Mouse (Mus musculus): ENCODE measurements around the gene Tmem30c. TPM values are rescaled to one million over a fixed set of nuclear protein-coding genes. Genes with fewer than 3 reads are reported as not detected.

Tmem30c gene
- total and polyA plus RNA-seq, 2 experiments from 2014 or later: 0.44 to 0.49 TPM

DNA sequence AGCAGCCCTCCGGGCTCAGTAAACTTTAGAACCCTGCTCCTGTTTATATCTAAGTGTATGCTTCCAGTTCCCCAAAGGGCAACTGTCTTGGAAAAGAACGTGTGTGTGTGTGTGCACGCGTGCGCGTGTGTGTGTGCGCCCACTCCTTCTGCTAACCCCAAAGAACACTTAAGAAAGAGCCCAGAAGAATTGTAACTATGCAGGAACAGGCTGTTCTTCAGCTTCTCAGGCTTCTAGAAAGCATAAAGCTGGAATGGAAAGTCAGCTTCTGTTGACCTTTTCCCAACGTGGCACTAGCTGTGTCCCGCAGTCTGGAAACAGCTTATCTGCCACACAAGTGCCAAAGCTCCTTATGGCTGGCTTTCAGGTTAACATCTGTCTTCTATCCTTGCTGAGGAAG is 22.4 kb upstream of the Tmem30c start:
- 94% methylated on average over 9 of the region's 9 CpGs for WGBS
- Histone ChIP-seq H3K9me3 (ENCODE audit: low read length) (no peaks in the 10 kb centered on the region), H3K4me3 (ENCODE audit: low read depth, low read length) (no peak overlapping the region)

DNA sequence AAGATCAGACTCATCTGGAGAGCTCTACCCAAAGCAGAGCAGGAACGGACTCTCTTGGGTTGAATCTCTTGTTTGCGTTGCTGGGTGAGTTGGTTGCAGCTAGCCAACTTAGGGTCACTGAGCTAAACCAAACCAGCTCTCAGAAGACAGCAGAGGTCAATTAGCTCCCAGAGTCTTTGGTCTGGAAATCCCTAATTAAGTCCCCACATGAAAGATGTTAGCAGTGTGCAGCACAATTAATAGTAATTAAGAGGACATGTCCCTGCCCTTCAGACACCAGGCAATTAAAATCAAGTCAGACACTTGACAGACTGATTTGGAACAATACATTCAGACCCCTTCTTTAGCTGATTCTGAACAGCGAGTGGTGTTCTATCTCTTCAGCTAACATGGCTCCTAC is 21.6 kb upstream of the Tmem30c start:
- Histone ChIP-seq H3K4me2 (ENCODE audit: low read depth, low read length, poor library complexity, severe bottlenecking) (no peak overlapping the region), H3K4me3 (ENCODE audit: low read depth, low read length) (no peak overlapping the region), H3K27me3 (ENCODE audit: insufficient read depth, low read length) (no peaks in the 10 kb centered on the region), H3K9me3 (ENCODE audit: low read length) (no peaks in the 10 kb centered on the region), H3K36me3 (ENCODE audit: insufficient read depth, low read length) (no peaks in the 10 kb centered on the region), H3K9ac (replicated peaks; ENCODE audit: low read length, poor library complexity, severe bottlenecking) (no peak overlapping the region), H3K4me1 (ENCODE audit: insufficient read depth, low read length) (no peaks in the 10 kb centered on the region), H3K27ac (ENCODE audit: low read depth, low read length) (no peak overlapping the region)
- WGBS: 88% methylated on average over 3 of the region's 3 CpGs
- TF ChIP-seq CTCF (IDR thresholded peaks at IDR 0.05): no peak
- DNase-seq (ENCODE audit: low spot score) (no peak), ATAC-seq (ENCODE audit: low FRiP score) (no peak)

More for the DNA sequence above, 22.4 kb upstream of the Tmem30c start:
- Histone ChIP-seq H3K4me1 (ENCODE audit: insufficient read depth, low read length) (no peaks in the 10 kb centered on the region), H3K4me2 (ENCODE audit: low read depth, low read length, poor library complexity, severe bottlenecking) (no peak overlapping the region), H3K27ac (ENCODE audit: low read depth, low read length) (no peak overlapping the region), H3K9ac (replicated peaks; ENCODE audit: low read length, poor library complexity, severe bottlenecking) (no peak overlapping the region), H3K27me3 (ENCODE audit: insufficient read depth, low read length) (no peaks in the 10 kb centered on the region), H3K36me3 (ENCODE audit: insufficient read depth, low read length) (no peaks in the 10 kb centered on the region)
- DNase-seq (ENCODE audit: low spot score) (no peak), ATAC-seq (ENCODE audit: low FRiP score) (no peak)
- no peak for TF ChIP-seq CTCF (IDR thresholded peaks at IDR 0.05)

DNA sequence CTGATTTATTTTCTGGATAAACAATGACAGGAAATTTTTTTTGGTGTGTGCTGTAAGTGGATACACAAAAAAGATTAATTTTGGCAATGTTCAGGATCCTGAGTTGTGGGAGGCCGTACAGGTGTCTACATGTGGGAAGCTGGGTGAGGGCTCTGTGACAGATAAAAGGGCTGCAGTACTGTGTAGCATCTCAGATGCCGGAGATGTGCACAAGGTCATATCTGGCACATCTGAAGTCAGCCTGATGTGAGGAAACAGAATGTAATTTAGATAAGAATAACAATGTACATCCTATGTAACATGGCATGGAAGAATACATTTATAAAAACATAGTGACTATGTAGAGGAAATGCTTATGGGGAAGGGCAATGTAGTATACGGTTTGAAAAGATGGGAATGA is 20.8 kb upstream of the Tmem30c start:
- 87% methylated on average over 3 of the region's 3 CpGs for WGBS
- H3K9ac ChIP-seq (replicated peaks; ENCODE audit: low read length, poor library complexity, severe bottlenecking): no peak overlapping the region
- H3K4me1 ChIP-seq (ENCODE audit: insufficient read depth, low read length): no peaks in the 10 kb centered on the region
- no peak for DNase-seq (ENCODE audit: low spot score)
- no peaks in the 10 kb centered on the region for H3K36me3 ChIP-seq (ENCODE audit: insufficient read depth, low read length)
- no peak overlapping the region for H3K27ac ChIP-seq (ENCODE audit: low read depth, low read length)
- no peak for ATAC-seq (ENCODE audit: low FRiP score)
- H3K4me3 ChIP-seq (ENCODE audit: low read depth, low read length): no peak overlapping the region
- H3K4me2 ChIP-seq (ENCODE audit: low read depth, low read length, poor library complexity, severe bottlenecking): no peak overlapping the region
- H3K9me3 ChIP-seq (ENCODE audit: low read length): no peaks in the 10 kb centered on the region
- no peak for TF ChIP-seq CTCF (IDR thresholded peaks at IDR 0.05)
- no peaks in the 10 kb centered on the region for H3K27me3 ChIP-seq (ENCODE audit: insufficient read depth, low read length)

GRCm38 (mm10) chr16:57312130-57312529 is 19.5 kb upstream of the Tmem30c start:
- Histone ChIP-seq H3K4me2 (ENCODE audit: low read depth, low read length, poor library complexity, severe bottlenecking) (no peak overlapping the region), H3K9ac (replicated peaks; ENCODE audit: low read length, poor library complexity, severe bottlenecking) (no peak overlapping the region), H3K36me3 (ENCODE audit: insufficient read depth, low read length) (no peaks in the 10 kb centered on the region), H3K9me3 (ENCODE audit: low read length) (no peaks in the 10 kb centered on the region), H3K27ac (ENCODE audit: low read depth, low read length) (no peak overlapping the region), H3K27me3 (ENCODE audit: insufficient read depth, low read length) (no peaks in the 10 kb centered on the region), H3K4me3 (ENCODE audit: low read depth, low read length) (no peak overlapping the region), H3K4me1 (ENCODE audit: insufficient read depth, low read length) (no peaks in the 10 kb centered on the region)
- no peak for DNase-seq (ENCODE audit: low spot score)
- WGBS: 89% methylated on average over 2 of the region's 2 CpGs
- ATAC-seq (ENCODE audit: low FRiP score): no peak
- TF ChIP-seq CTCF (IDR thresholded peaks at IDR 0.05): no peak

DNA sequence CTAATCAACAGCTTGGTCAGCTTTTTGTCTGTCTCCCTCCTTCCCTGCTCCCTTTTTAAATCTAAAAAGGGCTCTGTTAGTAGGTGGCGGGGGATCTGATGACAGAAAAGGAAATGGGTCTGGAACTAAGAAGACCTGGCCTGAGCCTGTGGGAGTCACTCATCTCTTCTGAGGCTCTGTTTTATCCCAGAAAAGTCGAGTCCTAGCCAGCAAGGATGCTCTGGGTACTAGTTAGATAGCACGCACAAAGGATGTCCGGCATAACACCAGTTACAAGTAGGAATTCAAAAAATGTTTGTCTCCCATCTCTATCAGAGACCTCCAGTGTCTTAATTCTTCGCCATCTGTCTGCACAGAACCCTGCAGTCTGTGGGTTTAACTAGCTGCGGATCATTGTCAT is 12.8 kb upstream of the Tmem30c start:
- no peaks in the 10 kb centered on the region for H3K4me1 ChIP-seq (ENCODE audit: insufficient read depth, low read length)
- H3K36me3 ChIP-seq (ENCODE audit: insufficient read depth, low read length): no peaks in the 10 kb centered on the region
- DNase-seq (ENCODE audit: low spot score) (no peak), ATAC-seq (ENCODE audit: low FRiP score) (no peak)
- no peak overlapping the region for H3K27ac ChIP-seq (ENCODE audit: low read depth, low read length)
- H3K9ac ChIP-seq (replicated peaks; ENCODE audit: low read length, poor library complexity, severe bottlenecking): no peak overlapping the region
- no peak overlapping the region for H3K4me3 ChIP-seq (ENCODE audit: low read depth, low read length)
- H3K9me3 ChIP-seq (ENCODE audit: low read length): no peaks in the 10 kb centered on the region
- H3K4me2 ChIP-seq (ENCODE audit: low read depth, low read length, poor library complexity, severe bottlenecking): no peak overlapping the region
- H3K27me3 ChIP-seq (ENCODE audit: insufficient read depth, low read length): no peaks in the 10 kb centered on the region
- 83% methylated on average over 6 of the region's 6 CpGs for WGBS
- no peak for TF ChIP-seq CTCF (IDR thresholded peaks at IDR 0.05)

- no peaks in the 10 kb centered on the region for H3K27me3 ChIP-seq (ENCODE audit: insufficient read depth, low read length)
- DNase-seq (ENCODE audit: low spot score) (no peak), ATAC-seq (ENCODE audit: low FRiP score) (no peak)
- WGBS: 66% methylated on average over 19 of the region's 19 CpGs
- no peaks in the 10 kb centered on the region for H3K9me3 ChIP-seq (ENCODE audit: low read length)
- no peak overlapping the region for H3K9ac ChIP-seq (replicated peaks; ENCODE audit: low read length, poor library complexity, severe bottlenecking)
- H3K4me2 ChIP-seq (ENCODE audit: low read depth, low read length, poor library complexity, severe bottlenecking): no peak overlapping the region
- no peak overlapping the region for H3K4me3 ChIP-seq (ENCODE audit: low read depth, low read length)
- no peaks in the 10 kb centered on the region for H3K4me1 ChIP-seq (ENCODE audit: insufficient read depth, low read length)
- TF ChIP-seq CTCF (IDR thresholded peaks at IDR 0.05): no peak
- no peak overlapping the region for H3K27ac ChIP-seq (ENCODE audit: low read depth, low read length)
- H3K36me3 ChIP-seq (ENCODE audit: insufficient read depth, low read length): no peaks in the 10 kb centered on the region
Measured at GRCm38 (mm10) chr16:57303716-57304115, 11.1 kb upstream of the Tmem30c start.
